Mouse (Mus musculus) gastrocnemius, adult 2 months (tissue): ENCODE results near the gene Kcna2. TPM values are rescaled to one million over a fixed set of nuclear protein-coding genes. Genes with fewer than 3 reads are reported as not detected.

Experiments
- DNase-seq: peaks from one replicate; pipeline ENCODE4 v3.0.0; 2022
- H3K27ac ChIP-seq: fragments of 200-600 bp; 2 replicates; pipeline ENCODE4 v1.8.1; 2022; ENCODE audit warnings: mild to moderate bottlenecking
- H3K4me3 ChIP-seq: fragments of 200-600 bp; 2 replicates; pipeline ENCODE4 v1.8.1; 2022; ENCODE audit warnings: mild to moderate bottlenecking, moderate library complexity
- CTCF ChIP-seq: fragments of 200-600 bp; IDR thresholded peaks from 2 replicates; pipeline ENCODE4 v1.8.1; 2022; ENCODE audit warnings: antibody characterized with exemption, mild to moderate bottlenecking, moderate library complexity
- intact Hi-C: fragments of 180-260 bp; cut with DNase I; formaldehyde crosslinking; loops from one replicate; pipeline ENCODE4 v1.15.1; 2025
- total RNA-seq, 2 experiments: library from RNA; stranded (reverse); gene quantifications; 2 replicates each; pipeline ENCODE4 v1.2.3; 2021

Gene Kcna2
- total RNA-seq, 2 experiments from 2014 or later = 0.73 to 1.2 TPM

- H3K27ac ChIP-seq = no peak overlapping the region
Observed at GRCm38 (mm10) chr3:107132651-107133050, 31.7 kb downstream of the Kcna2 start.

GRCm38 (mm10) chr3:107134457-107134856 is 33.5 kb downstream of the Kcna2 start:
- no peak overlapping the region for H3K4me3 ChIP-seq
- intact Hi-C loops = no loop called here
- H3K27ac ChIP-seq = no peak overlapping the region
- no peak for TF ChIP-seq CTCF
- no peak for DNase-seq

More at GRCm38 (mm10) chr3:107132651-107133050, 31.7 kb downstream of the Kcna2 start:
- intact Hi-C loops = no loop called here
- DNase-seq = no peak
- no peak overlapping the region for H3K4me3 ChIP-seq
- no peak for TF ChIP-seq CTCF

GRCm38 (mm10) chr3:107147126-107147525 is 46.2 kb downstream of the Kcna2 start:
- no peak for DNase-seq
- no peak for TF ChIP-seq CTCF
- Histone ChIP-seq H3K27ac (no peak overlapping the region), H3K4me3 (no peak overlapping the region)
- intact Hi-C loops = no loop called here

GRCm38 (mm10) chr3:107149006-107149405 is 48.1 kb downstream of the Kcna2 start:
- TF ChIP-seq CTCF = peak; percentile 74
- peak; percentile 74 for DNase-seq
- H3K27ac ChIP-seq = no peak overlapping the region
- intact Hi-C loops = loop anchor here (1.0 kb wide), 1 partner anchor 55 kb away; no protein-coding TSS in a partner anchor
- H3K4me3 ChIP-seq = no peak overlapping the region

GRCm38 (mm10) chr3:107150469-107150868 is 49.5 kb downstream of the Kcna2 start:
- no peak for DNase-seq
- intact Hi-C loops = no loop called here
- no peak for TF ChIP-seq CTCF
- H3K27ac ChIP-seq = no peak overlapping the region
- H3K4me3 ChIP-seq = no peak overlapping the region

- no peak for DNase-seq
Observed at GRCm38 (mm10) chr3:107150872-107151540, 50.1 kb downstream of the Kcna2 start.

GRCm38 (mm10) chr3:107153772-107154655 is 53.1 kb downstream of the Kcna2 start:
- no peak for DNase-seq
- H3K4me3 ChIP-seq = no peak overlapping the region
- TF ChIP-seq CTCF = no peak
- intact Hi-C loops = no loop called here
- no peak overlapping the region for H3K27ac ChIP-seq

More at GRCm38 (mm10) chr3:107150872-107151540, 50.1 kb downstream of the Kcna2 start:
- Histone ChIP-seq H3K27ac (no peak overlapping the region), H3K4me3 (no peak overlapping the region)
- intact Hi-C loops = no loop called here
- TF ChIP-seq CTCF = no peak

- DNase-seq = no peak
- no peak for TF ChIP-seq CTCF
- intact Hi-C loops = no loop called here
- 0 out of 2 replicates have a peak overlapping the region, but pooled peaks have one; percentile 24 for H3K27ac ChIP-seq
- no peak overlapping the region for H3K4me3 ChIP-seq
Observed at GRCm38 (mm10) chr3:107158856-107159255, 57.9 kb downstream of the Kcna2 start.

GRCm38 (mm10) chr3:107159418-107159817 is 58.5 kb downstream of the Kcna2 start:
- intact Hi-C loops = no loop called here
- peak overlapping the region; percentile 24; the same call in 1 of the 2 replicates for H3K27ac ChIP-seq
- peak; percentile 33; the same call in 1 of the 2 replicates for TF ChIP-seq CTCF
- no peak overlapping the region for H3K4me3 ChIP-seq
- no peak for DNase-seq

GRCm38 (mm10) chr3:107159859-107160324 is 58.9 kb downstream of the Kcna2 start:
- Histone ChIP-seq H3K27ac (no peak overlapping the region), H3K4me3 (peak overlapping the region; percentile 51)
- TF ChIP-seq CTCF = peak; percentile 53
- peak; percentile 59 for DNase-seq
- intact Hi-C loops = no loop called here

- no peak overlapping the region for H3K4me3 ChIP-seq
- no peak for TF ChIP-seq CTCF
Observed at GRCm38 (mm10) chr3:107162741-107163140, 61.8 kb downstream of the Kcna2 start.

More at GRCm38 (mm10) chr3:107162741-107163140, 61.8 kb downstream of the Kcna2 start:
- no peak overlapping the region for H3K27ac ChIP-seq
- DNase-seq = no peak
- intact Hi-C loops = no loop called here

Other genes with a start within 250 kb of the Kcna2 start
- not detected for gene Kcna3, start 65.0 kb upstream of the Kcna2 start, total RNA-seq
- gene Kcna10, start 81.9 kb downstream of the Kcna2 start, total RNA-seq = under 1 TPM in 1 of 2 experiments, not detected in 1; 0.11 TPM
- gene Cym, start 120.6 kb downstream of the Kcna2 start, total RNA-seq = not detected
- gene A630076J17Rik, start 129.5 kb downstream of the Kcna2 start, total RNA-seq = not detected
- gene Prok1, start 138.6 kb downstream of the Kcna2 start, total RNA-seq = not detected
- 10 to 100 TPM; 57.8 to 64.8 TPM for gene Lamtor5, start 177.7 kb downstream of the Kcna2 start, total RNA-seq
- gene Slc16a4, start 190.1 kb downstream of the Kcna2 start, total RNA-seq = under 1 TPM in 1 of 2 experiments, not detected in 1; 0.17 TPM
- gene Rbm15, start 232.5 kb downstream of the Kcna2 start, total RNA-seq = 10 to 100 TPM; 22.3 TPM